Mouse (Mus musculus) layer of hippocampus, adult 11-12 months (tissue): Measurements from ENCODE around the gene Tmprss4.

Experiments used
- DNase-seq: peaks from one replicate; pipeline ENCODE4 v3.0.0; 2022; ENCODE audit warnings: low spot score

The Tmprss4 gene

GRCm38 (mm10) chr9:45203797-45204410, at the start of gene Tmprss4:
Gene Tmprss4 (minus strand): TSS chr9:45204092.
- no peak for DNase-seq

GRCm38 (mm10) chr9:45252395-45252794, 48.5 kb upstream of the Tmprss4 start:
- no peak for DNase-seq

GRCm38 (mm10) chr9:45251990-45252389, 48.1 kb upstream of the Tmprss4 start:
- no peak for DNase-seq

- no peak for DNase-seq
Measured at GRCm38 (mm10) chr9:45251281-45251680, 47.4 kb upstream of the Tmprss4 start.

GRCm38 (mm10) chr9:45250306-45250705, 46.4 kb upstream of the Tmprss4 start:
- no peak for DNase-seq

- no peak for DNase-seq
Measured at GRCm38 (mm10) chr9:45247536-45247935, 43.6 kb upstream of the Tmprss4 start.

GRCm38 (mm10) chr9:45246060-45246459, 42.2 kb upstream of the Tmprss4 start:
- peak; percentile 36 for DNase-seq

GRCm38 (mm10) chr9:45245432-45245831, 41.5 kb upstream of the Tmprss4 start:
- DNase-seq: no peak

GRCm38 (mm10) chr9:45241397-45241796, 37.5 kb upstream of the Tmprss4 start:
- DNase-seq: no peak

GRCm38 (mm10) chr9:45236744-45237143, 32.9 kb upstream of the Tmprss4 start:
- DNase-seq: no peak

GRCm38 (mm10) chr9:45235668-45236227, 31.9 kb upstream of the Tmprss4 start:
- DNase-seq: no peak

GRCm38 (mm10) chr9:45229359-45229758, 25.5 kb upstream of the Tmprss4 start:
- no peak for DNase-seq

GRCm38 (mm10) chr9:45221567-45221966, 17.7 kb upstream of the Tmprss4 start:
- DNase-seq: peak; percentile 94

GRCm38 (mm10) chr9:45219644-45220043, 15.8 kb upstream of the Tmprss4 start:
- no peak for DNase-seq

GRCm38 (mm10) chr9:45215526-45216179, 11.8 kb upstream of the Tmprss4 start:
- no peak for DNase-seq

GRCm38 (mm10) chr9:45212001-45212400, 8.1 kb upstream of the Tmprss4 start:
- DNase-seq: no peak

GRCm38 (mm10) chr9:45207015-45207743, 3.3 kb upstream of the Tmprss4 start:
- DNase-seq: no peak

- DNase-seq: no peak
Measured at GRCm38 (mm10) chr9:45206121-45206520, 2.2 kb upstream of the Tmprss4 start.

GRCm38 (mm10) chr9:45205143-45205542, 1.3 kb upstream of the Tmprss4 start:
- no peak for DNase-seq

- no peak for DNase-seq
Measured at GRCm38 (mm10) chr9:45202021-45202798, 1.7 kb downstream of the Tmprss4 start.

GRCm38 (mm10) chr9:45201319-45201947, 2.5 kb downstream of the Tmprss4 start:
- no peak for DNase-seq

- DNase-seq: no peak
Measured at GRCm38 (mm10) chr9:45197549-45197948, 6.3 kb downstream of the Tmprss4 start.
